Mouse (Mus musculus) heart, embryonic 10.5 days (tissue): ENCODE measurements around the gene Sf3a1. TPM values are rescaled to one million over a fixed set of nuclear protein-coding genes. Genes with fewer than 3 reads are reported as not detected.

Experiments
- DNase-seq: peaks from one replicate; pipeline ENCODE4 v3.0.0-alpha.2; 2017; ENCODE audit warnings: low spot score
- H3K27ac ChIP-seq: fragments of 300-500 bp; sonication (generic); 2 replicates; pipeline ENCODE4 v1.5.1; 2016; ENCODE audit warnings: mild to moderate bottlenecking
- H3K27me3 ChIP-seq: fragments of 300-500 bp; sonication (generic); 2 replicates; pipeline ENCODE4 v1.6.1; 2016; ENCODE audit warnings: mild to moderate bottlenecking; ENCODE audit not compliant: poor library complexity, insufficient read depth, severe bottlenecking
- H3K36me3 ChIP-seq: fragments of 300-500 bp; sonication (generic); 2 replicates; pipeline ENCODE4 v1.6.1; 2016; ENCODE audit warnings: mild to moderate bottlenecking, moderate library complexity
- H3K4me1 ChIP-seq: fragments of 300-500 bp; sonication (generic); 2 replicates; pipeline ENCODE4 v1.6.1; 2016; ENCODE audit warnings: mild to moderate bottlenecking
- H3K4me3 ChIP-seq: fragments of 300-500 bp; sonication (generic); 2 replicates; pipeline ENCODE4 v1.5.1; 2016; ENCODE audit warnings: mild to moderate bottlenecking, moderate library complexity
- H3K9me3 ChIP-seq: fragments of 300-500 bp; sonication (generic); 2 replicates; pipeline ENCODE4 v1.6.1; 2016; ENCODE audit warnings: mild to moderate bottlenecking, moderate library complexity
- WGBS: fragments of 180-500 bp; shearing (Covaris S2); methylation state at CpG from one replicate; pipeline ENCODE4 v1.1.7; 2016; 5-methylcytosine and 5-hydroxymethylcytosine counted together
- microRNA-seq: library from miRNA; unstranded; fragments of <30 nt; microRNA quantifications from one replicate; pipeline ENCODE4, GENCODE M21; 2017
- polyA plus RNA-seq: library from polyadenylated mRNA; unstranded; fragments of >200 nt; fragmentation: Nextera tagmentation; extraction: Ambion mirVana; gene quantifications from 2 replicates; pipeline ENCODE4 v1.2.1, GENCODE M21; 2016

The Sf3a1 gene
- polyA plus RNA-seq, 1 experiment from 2014 or later, result 68.6 TPM

DNA sequence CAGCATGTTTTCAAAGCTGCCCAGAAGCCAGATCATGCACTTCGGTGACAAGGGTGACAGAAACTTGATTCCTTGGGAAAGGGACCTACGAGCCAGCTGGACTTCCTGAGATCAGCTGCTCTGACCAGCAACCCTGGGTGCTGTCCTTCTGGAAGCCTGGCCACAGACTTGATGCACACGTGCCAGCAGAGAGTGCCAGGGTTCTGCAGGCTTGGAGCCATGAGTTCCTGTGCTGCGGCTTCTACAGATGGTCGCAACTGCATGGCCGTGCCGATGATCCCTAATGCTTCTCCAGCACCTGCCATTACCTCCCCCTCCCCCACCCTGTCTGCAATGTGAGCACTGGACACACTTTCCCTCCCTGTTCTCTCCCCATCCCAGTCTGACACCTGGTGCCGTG lies 68.3 kb downstream of the Sf3a1 start:
- Histone ChIP-seq H3K27me3 (peaks cover 10% of the 10 kb centered on the region), H3K9me3 (no peaks in the 10 kb centered on the region), H3K27ac (no peak overlapping the region), H3K4me1 (peaks cover 18% of the 10 kb centered on the region), H3K4me3 (no peak overlapping the region), H3K36me3 (no peaks in the 10 kb centered on the region)
- WGBS, result 31% methylated on average over 8 of the region's 8 CpGs
- no peak for DNase-seq

DNA sequence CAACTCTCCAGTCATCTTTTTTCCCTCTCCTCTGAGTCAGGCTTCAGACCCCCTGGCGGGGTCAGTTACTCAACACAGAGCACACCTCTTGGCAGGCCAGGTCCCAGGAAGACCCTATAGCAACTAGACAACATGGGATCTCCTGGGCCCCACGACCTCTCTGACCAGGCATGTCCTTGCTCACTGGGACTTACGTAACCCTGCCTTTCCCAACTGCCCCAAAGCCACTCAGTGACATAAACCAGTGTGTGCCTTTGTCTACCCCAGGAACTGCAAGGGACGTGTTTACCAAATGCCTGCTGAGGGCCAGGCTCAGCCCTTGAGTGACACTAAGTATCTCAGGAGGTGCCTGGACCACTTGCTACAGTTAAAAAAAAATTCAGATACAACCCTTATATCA lies 69.7 kb downstream of the Sf3a1 start:
- Histone ChIP-seq H3K4me3 (no peak overlapping the region), H3K4me1 (peaks cover 14% of the 10 kb centered on the region), H3K36me3 (no peaks in the 10 kb centered on the region), H3K27ac (no peak overlapping the region), H3K9me3 (no peaks in the 10 kb centered on the region), H3K27me3 (peaks cover 5% of the 10 kb centered on the region)
- no peak for DNase-seq
- WGBS, result 51% methylated on average over 4 of the region's 4 CpGs

DNA sequence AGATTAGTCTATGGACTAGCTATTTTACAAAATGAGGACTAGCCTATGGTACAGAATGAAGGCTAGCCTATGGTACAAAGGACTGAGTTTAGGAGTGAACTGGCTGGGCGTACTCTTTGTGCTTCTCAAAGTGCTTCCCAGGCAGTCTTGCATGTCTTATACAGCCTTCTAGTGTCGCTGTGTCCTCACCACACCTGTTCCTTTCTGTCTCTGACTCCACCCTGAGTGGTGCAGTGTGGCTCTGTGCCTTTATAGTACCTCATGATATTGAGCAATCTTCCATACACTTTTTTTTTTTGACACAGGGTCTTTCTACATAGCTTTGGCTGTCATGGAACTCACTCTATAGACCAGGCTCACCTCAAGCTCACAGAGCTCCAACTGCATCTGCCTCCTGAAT lies 71.3 kb downstream of the Sf3a1 start:
- Histone ChIP-seq H3K36me3 (no peaks in the 10 kb centered on the region), H3K27me3 (no peaks in the 10 kb centered on the region; the same call in 1 of the 2 replicates), H3K4me1 (peaks cover 14% of the 10 kb centered on the region), H3K27ac (no peak overlapping the region), H3K9me3 (no peaks in the 10 kb centered on the region), H3K4me3 (no peak overlapping the region)
- WGBS, result 87% methylated on average over 2 of the region's 2 CpGs
- DNase-seq, result no peak

Small RNAs within 50 kb of the gene (microRNA-seq; reads per million reads assigned to microRNA genes)
- 5.8 reads per million, percentile 18 among the genes with 10 or more reads in this experiment for gene Mir3060

Other genes starting within 250 kb of the Sf3a1 start
- gene Slc35e4, start 245.7 kb upstream of the Sf3a1 start, polyA plus RNA-seq, result 4.4 and 6.2 TPM in 2 replicates
- gene Tcn2, start 228.2 kb upstream of the Sf3a1 start, polyA plus RNA-seq, result 50.3 and 56.3 TPM in 2 replicates
- gene Pes1, start 196.4 kb upstream of the Sf3a1 start, polyA plus RNA-seq, result 65.9 and 80.1 TPM in 2 replicates
- gene 4930556J24Rik, start 183.6 kb upstream of the Sf3a1 start, polyA plus RNA-seq, result 0.15 TPM in 1 of 2 replicates, not detected in the other
- gene Gal3st1, start 176.7 kb upstream of the Sf3a1 start, polyA plus RNA-seq, result 0.32 and 0.73 TPM in 2 replicates
- 0.07 and 0.50 TPM in 2 replicates for gene Sec14l4, start 128.9 kb upstream of the Sf3a1 start, polyA plus RNA-seq
- gene Sec14l3, start 95.5 kb upstream of the Sf3a1 start, polyA plus RNA-seq, result not detected in 2 replicates
- gene Mtfp1, start 64.9 kb upstream of the Sf3a1 start, polyA plus RNA-seq, result 25.7 and 26.0 TPM in 2 replicates
- 0.94 and 2.1 TPM in 2 replicates for gene Sec14l2, start 36.9 kb upstream of the Sf3a1 start, polyA plus RNA-seq
- gene Rnf215, start 25.1 kb upstream of the Sf3a1 start, polyA plus RNA-seq, result 16.4 and 17.1 TPM in 2 replicates
- gene Ccdc157, start 57 bp upstream of the Sf3a1 start, polyA plus RNA-seq, result 3.8 and 4.2 TPM in 2 replicates
- 18.7 and 22.0 TPM in 2 replicates for gene Tbc1d10a, start 26.4 kb downstream of the Sf3a1 start, polyA plus RNA-seq
- gene Castor1, start 57.9 kb downstream of the Sf3a1 start, polyA plus RNA-seq, result 1.5 and 1.7 TPM in 2 replicates
- 0.05 and 0.06 TPM in 2 replicates for gene Osm, start 76.1 kb downstream of the Sf3a1 start, polyA plus RNA-seq
- 0.11 and 0.21 TPM in 2 replicates for gene Lif, start 97.2 kb downstream of the Sf3a1 start, polyA plus RNA-seq